Mouse (Mus musculus): ENCODE measurements around the gene Rcsd1.
"Not testable (repeated sequence)": the region's sequence is repeated elsewhere in the genome, so short reads cannot be mapped to it uniquely, and the experiment has no call there.

The Rcsd1 gene

GRCm38 (mm10) chr1:165689845-165690244, 19.7 kb downstream of the Rcsd1 start:
- no peak for DNase-seq (ENCODE audit: low read depth)

- no peak for DNase-seq (ENCODE audit: low read depth)
Measured at GRCm38 (mm10) chr1:165687861-165688260, 21.7 kb downstream of the Rcsd1 start.

- no peak for DNase-seq (ENCODE audit: low read depth)
Measured at GRCm38 (mm10) chr1:165686963-165687362, 22.6 kb downstream of the Rcsd1 start.

- DNase-seq (ENCODE audit: low read depth) = no peak
Measured at GRCm38 (mm10) chr1:165686349-165686748, 23.2 kb downstream of the Rcsd1 start.

- DNase-seq (ENCODE audit: low read depth) = no peak
Measured at GRCm38 (mm10) chr1:165684261-165685203, 25.0 kb downstream of the Rcsd1 start.

GRCm38 (mm10) chr1:165682056-165682853, 27.3 kb downstream of the Rcsd1 start:
- no peak for DNase-seq (ENCODE audit: low read depth)

- DNase-seq (ENCODE audit: low read depth) = no peak
Measured at GRCm38 (mm10) chr1:165681045-165681794, 28.3 kb downstream of the Rcsd1 start.

GRCm38 (mm10) chr1:165680086-165680485, 29.5 kb downstream of the Rcsd1 start:
- not testable (repeated sequence) for DNase-seq (ENCODE audit: low read depth)

- no peak for DNase-seq (ENCODE audit: low read depth)
Measured at GRCm38 (mm10) chr1:165679618-165679997, 29.9 kb downstream of the Rcsd1 start.

GRCm38 (mm10) chr1:165678861-165679617, 30.5 kb downstream of the Rcsd1 start:
- no peak for DNase-seq (ENCODE audit: low read depth)

GRCm38 (mm10) chr1:165677558-165677957, 32.0 kb downstream of the Rcsd1 start:
- DNase-seq (ENCODE audit: low read depth) = no peak

GRCm38 (mm10) chr1:165676993-165677392, 32.6 kb downstream of the Rcsd1 start:
- DNase-seq (ENCODE audit: low read depth) = no peak

GRCm38 (mm10) chr1:165675167-165675566, 34.4 kb downstream of the Rcsd1 start:
- DNase-seq (ENCODE audit: low read depth) = no peak

- DNase-seq (ENCODE audit: low read depth) = no peak
Measured at GRCm38 (mm10) chr1:165672355-165672754, 37.2 kb downstream of the Rcsd1 start.

- no peak for DNase-seq (ENCODE audit: low read depth)
Measured at GRCm38 (mm10) chr1:165670056-165670455, 39.5 kb downstream of the Rcsd1 start.

GRCm38 (mm10) chr1:165668904-165669303, 40.7 kb downstream of the Rcsd1 start:
- DNase-seq (ENCODE audit: low read depth) = no peak

- no peak for DNase-seq (ENCODE audit: low read depth)
Measured at GRCm38 (mm10) chr1:165667380-165667779, 42.2 kb downstream of the Rcsd1 start.

GRCm38 (mm10) chr1:165666944-165667343, 42.6 kb downstream of the Rcsd1 start:
- DNase-seq (ENCODE audit: low read depth) = no peak

- no peak for DNase-seq (ENCODE audit: low read depth)
Measured at GRCm38 (mm10) chr1:165665758-165666157, 43.8 kb downstream of the Rcsd1 start.

- no peak for DNase-seq (ENCODE audit: low read depth)
Measured at GRCm38 (mm10) chr1:165663277-165663676, 46.3 kb downstream of the Rcsd1 start.

GRCm38 (mm10) chr1:165662426-165663192, 46.9 kb downstream of the Rcsd1 start:
- DNase-seq (ENCODE audit: low read depth) = no peak

Data from c-Kit-positive CD71-negative TER-119-negative erythroid progenitor cells, embryonic 14.5 days (primary cell).